Mouse (Mus musculus) C2C12 (cell line): ENCODE measurements around the gene Map3k21.
A peak's percentile ranks its signal among the peaks of the same experiment; 100 is the strongest.

ENCODE experiments used
- CEBPB ChIP-seq: IDR thresholded peaks from one replicate; pipeline ENCODE4 v1.6.1; 2011; ENCODE audit warnings: low read depth, mild to moderate bottlenecking, control low read depth, moderate library complexity
- CTCF ChIP-seq: IDR thresholded peaks from one replicate; pipeline ENCODE4 v1.5.1; 2011; ENCODE audit not compliant: control insufficient read depth, insufficient read depth, insufficient read length
- MAX ChIP-seq: IDR thresholded peaks from one replicate; pipeline ENCODE4 v1.6.1; 2011; ENCODE audit warnings: mild to moderate bottlenecking, control low read depth
- MYOG ChIP-seq: IDR thresholded peaks from one replicate; pipeline ENCODE4 v1.6.1; 2011; ENCODE audit not compliant: control insufficient read depth, insufficient read length; ENCODE audit errors: extremely low read depth
- USF1 ChIP-seq: IDR thresholded peaks from one replicate; pipeline ENCODE4 v1.6.1; 2011; ENCODE audit warnings: low read depth, mild to moderate bottlenecking, control low read depth, moderate library complexity

DNA sequence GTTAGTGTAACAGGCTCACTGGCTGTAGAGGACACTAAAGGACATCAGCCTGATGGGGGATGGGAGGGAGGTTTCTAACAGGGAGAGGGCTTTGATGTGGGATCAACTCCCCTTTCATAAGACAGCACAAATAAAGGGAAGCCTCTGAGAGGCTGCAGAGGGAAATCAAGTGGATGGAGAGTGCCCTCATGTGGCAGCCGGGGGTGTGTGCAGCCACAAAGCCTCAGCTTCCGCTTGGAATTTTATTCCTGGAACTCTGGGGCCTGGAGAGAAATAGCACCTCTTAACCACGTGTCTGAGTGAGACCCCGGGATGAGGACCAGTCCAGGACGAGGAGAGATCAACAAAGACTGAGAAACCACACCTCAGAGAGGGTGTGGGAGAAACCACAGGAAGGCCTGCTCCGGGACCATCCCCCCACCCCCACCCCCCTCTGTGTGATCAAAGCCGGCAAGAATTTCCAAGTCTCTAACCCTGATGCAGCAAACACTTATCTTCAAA lies 39.4 kb upstream of the Map3k21 start:
- TF ChIP-seq CTCF (peak; percentile 75), CEBPB (no peak), MAX (no peak), USF1 (no peak), MYOG (no peak)
